Mouse (Mus musculus): ENCODE measurements around the gene Eid1. TPM values are rescaled to one million over a fixed set of nuclear protein-coding genes. Genes with fewer than 3 reads are reported as not detected.

The Eid1 gene
- total RNA-seq, 2 experiments from 2014 or later = 264 to 282 TPM

- DNase-seq = no peak
These were observed 2.0 kb upstream of the Eid1 start for GRCm38 (mm10) chr2:125670846-125671245.

GRCm38 (mm10) chr2:125672568-125672956 lies 333 bp upstream of the Eid1 start:
- DNase-seq = peak in 1 of 2 experiments; percentile 30

DNA sequence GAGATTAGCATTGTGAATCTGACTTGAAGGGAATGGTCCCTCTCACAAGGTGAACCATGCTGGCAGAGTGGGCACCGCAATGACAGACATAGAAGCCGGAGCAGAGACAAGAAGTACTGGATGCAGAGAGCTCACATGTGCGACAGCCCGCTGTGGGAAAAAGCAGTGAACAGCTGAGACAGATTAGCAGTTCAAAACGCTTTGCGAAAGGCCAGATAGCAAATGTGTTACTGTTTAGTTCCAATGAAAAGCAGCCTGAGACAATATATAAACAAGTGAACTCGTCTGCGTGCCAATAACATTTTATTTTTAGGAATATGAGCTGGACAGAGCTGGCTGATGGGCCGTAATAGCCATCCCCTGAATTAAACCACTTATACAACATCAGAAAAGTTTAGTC lies 8.9 kb downstream of the Eid1 start:
- no peak for DNase-seq

DNA sequence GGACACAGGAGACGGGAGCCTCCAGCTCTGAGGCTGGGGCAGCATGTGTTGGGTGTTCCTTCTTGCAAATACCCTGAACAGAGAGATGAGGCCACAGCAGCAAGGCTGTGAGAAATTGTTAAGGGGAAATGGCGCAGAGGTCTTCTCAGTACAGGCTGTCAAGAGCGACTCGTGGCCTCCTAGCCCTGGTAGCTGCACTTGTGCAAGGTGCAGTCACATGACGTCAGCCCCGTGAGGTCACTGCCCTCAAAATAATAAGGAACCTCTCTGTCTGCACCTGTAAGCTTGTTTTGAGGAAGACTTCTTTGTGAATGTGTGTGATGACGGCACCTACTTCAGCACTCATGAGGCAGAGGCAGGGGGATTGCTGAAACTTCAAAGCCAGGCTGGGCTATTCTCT lies 11.0 kb downstream of the Eid1 start:
- DNase-seq = no peak

DNA sequence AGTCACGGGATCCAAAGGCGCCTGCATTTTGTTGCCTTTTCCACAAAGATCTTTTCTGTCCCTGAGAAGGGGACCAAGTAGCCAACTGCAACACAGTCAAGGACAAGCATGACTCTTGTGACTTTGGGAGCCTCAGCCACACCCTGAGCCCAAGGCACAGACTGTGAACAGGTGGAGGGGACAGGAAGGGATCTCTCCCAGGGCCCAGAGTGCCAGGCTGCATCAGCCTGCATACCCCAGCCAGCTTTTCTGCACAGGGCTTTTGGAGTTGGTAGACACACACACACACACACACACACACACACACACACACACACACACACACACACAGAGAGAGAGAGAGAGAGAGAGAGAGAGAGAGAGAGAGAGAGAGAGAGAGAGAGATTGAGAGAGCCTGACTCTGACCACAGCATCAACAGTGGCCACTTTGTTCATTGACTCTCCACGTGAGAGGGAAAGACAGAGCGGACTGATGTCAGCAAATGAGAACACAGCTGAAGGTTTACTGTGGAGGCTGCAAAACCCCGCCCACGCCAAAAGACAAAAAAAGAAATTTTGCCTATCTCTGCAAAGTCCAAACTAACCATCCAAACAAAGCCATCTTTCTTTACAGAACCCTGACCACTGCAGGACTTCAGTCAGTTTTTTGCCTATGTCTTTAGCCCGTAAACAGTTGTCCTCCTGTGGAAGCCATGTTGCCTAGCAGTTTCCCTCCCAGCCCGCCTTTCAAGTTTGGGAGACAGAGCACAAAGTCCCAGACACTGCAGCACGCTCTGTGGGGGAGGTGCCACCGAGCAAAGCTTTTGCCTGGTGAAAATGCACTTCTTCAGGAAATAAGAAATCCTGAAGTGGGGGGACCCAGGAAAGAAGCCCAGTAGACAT lies 11.9 kb downstream of the Eid1 start:
- no peak for DNase-seq

DNA sequence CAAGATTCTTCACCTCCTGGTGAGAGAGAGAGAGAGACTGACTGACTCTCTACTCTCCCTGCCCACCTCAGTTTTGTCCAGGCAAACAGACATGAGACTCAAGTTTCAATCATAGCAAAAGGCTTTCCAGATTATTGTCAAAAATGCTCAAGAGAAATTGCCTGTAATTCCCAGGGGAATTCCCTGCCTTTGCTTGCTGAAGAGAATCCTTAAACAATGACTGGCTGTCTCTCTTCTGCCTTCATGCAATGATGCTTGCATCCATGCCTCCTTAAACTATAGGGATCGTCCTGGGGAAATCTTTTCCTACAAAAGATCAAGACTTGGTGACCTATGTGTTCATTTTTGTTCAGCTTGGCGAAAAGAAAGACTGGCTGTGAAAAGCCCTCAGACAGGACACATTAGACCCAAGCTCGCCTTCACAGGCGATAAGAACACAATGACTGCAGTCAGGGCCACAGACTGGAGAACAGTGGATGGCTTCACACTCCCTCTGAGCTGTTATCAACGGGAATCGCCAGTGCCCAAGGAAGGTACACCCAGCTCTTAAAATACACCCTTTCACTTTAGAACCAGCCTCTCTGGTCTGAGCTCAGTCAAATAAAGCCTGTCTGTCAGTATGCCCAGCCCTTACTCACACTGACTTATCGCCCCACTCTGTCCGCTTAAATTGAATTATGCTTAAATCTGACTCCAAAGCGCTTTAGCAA lies 12.7 kb downstream of the Eid1 start:
- DNase-seq = no peak

GRCm38 (mm10) chr2:125692010-125692409 lies 19.1 kb downstream of the Eid1 start:
- DNase-seq = no peak

DNA sequence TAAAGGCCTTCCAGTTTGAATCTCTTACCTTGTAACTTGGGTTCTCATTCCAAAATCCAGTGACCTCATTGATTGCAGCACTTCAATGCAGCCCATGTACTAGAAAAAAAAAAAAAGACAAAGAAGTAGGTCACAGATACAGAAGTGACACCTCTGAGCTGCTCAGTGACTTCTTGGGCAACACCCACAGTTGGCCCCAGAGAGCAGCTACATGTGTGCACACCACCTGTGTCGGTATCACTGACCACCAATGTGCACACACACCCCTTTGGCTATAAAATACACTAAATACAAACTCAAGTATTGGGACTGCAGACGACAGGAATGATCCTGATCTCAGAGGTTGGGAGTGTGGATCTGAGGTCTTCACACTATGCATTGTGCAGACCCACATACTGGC lies 21.9 kb downstream of the Eid1 start:
- no peak for DNase-seq

DNA sequence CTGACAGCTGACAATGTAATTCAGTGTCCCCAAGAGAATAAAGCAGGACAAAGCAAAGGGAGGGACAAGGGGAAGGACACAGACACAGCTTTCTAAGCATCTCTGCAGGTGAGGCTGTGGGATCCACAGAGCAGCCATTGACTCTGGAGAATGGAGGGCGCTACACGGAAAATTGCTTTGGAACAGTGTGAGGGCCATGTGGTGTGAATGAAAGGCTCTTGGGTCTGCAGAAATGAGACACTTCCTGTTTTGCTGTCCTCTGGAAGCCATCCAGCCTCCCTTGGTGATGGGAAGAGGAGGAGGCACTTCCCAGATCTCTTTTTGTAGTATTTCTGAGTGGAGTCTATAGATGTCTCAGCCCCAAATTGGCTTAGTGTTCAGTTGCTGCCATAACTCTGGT lies 23.3 kb downstream of the Eid1 start:
- DNase-seq = no peak

DNA sequence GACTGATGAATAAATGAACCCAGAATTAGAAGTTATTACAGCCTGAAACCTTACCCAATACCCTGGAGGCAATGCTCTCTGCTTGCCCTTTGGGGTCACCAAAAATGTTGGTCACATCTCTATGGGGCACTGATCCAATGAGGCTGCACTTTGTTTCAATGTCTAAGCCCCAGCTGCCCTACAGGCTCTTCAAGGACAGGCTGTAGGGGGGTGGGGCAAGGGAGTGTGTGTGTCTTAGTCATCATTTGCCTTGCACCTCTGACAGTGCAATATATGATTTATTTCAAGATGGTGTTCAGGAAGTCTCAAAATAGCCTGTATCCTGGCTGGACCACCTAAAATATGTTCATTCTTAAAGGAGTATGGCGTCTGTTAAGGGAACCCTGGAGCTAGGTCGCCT lies 28.7 kb downstream of the Eid1 start:
- no peak for DNase-seq

- no peak for DNase-seq
These were observed 30.0 kb downstream of the Eid1 start for GRCm38 (mm10) chr2:125702851-125703250.

DNA sequence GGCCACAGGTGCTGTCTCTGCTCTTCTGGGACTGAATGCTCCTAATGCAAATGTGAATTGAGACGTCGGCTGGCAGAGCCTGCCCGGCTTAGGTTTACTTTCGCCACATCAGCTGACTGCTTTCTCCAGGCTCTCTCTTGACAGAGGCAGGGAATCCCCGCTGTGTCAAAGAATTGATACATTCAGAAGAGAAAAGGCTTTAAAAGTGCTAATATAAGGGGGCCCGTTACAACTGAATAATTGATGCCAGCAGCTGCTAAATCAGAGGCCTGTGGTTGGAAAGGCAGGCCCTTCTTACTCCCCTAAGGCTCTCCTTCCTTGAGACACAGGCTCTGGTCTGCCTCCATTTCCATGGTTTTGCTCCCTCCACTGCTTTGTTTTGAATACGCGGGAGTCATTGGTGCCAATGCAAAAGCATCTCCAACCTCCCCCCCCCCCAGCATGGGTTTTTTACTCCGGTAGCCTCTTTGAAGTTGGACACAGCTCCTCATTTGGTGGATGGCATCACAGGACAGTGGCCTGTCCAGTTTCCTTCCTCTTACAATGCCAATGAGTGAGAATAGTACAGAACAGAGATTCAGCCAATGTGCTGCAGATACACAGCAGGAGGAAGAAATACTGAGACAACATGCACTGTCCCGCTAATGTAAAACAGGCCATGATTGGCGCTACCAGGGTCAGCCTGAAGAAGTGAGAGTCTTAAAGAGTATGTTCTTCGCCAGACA lies 32.2 kb downstream of the Eid1 start:
- DNase-seq = no peak

GRCm38 (mm10) chr2:125706510-125706921 lies 33.6 kb downstream of the Eid1 start:
- no peak for DNase-seq

DNA sequence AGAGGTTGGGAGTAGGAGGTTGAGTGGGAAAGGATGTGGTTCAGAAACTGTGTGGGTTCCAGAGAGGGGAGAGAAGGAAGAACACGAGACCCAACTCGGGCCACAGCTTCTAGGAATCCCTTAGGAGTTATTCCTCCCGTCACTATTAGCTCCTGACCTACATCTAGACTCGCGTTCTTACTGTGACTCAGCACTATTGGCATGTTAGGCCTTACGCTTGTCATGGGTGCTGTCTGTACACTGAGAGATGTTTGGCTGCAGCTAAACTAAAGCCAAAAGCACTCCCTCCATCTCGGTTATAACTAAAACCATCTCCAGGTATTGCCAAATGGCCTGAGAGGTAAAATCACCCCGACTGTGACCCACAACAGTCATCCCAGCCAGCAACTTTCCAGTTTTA lies 43.7 kb downstream of the Eid1 start:
- DNase-seq = no peak

DNA sequence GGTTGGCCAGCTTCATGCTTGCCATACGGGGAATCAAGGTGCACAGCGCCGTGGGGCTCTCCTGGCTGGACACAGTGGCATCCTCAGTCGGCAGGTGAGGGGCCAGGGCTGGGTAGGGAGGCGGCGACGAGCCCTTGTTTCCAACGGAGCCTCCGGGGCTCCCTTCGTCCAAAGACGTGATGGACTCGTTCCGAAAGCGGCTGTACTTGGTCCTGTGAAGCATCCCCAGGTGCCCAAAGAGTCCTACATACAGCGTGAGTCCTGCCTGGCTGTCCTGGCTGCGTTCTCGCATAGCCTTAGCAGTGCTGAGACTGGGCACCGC lies 50.2 kb downstream of the Eid1 start:
- no peak for DNase-seq

- peak; percentile 29 to 54 for DNase-seq
These were observed 50.7 kb downstream of the Eid1 start for GRCm38 (mm10) chr2:125723408-125724085.

DNA sequence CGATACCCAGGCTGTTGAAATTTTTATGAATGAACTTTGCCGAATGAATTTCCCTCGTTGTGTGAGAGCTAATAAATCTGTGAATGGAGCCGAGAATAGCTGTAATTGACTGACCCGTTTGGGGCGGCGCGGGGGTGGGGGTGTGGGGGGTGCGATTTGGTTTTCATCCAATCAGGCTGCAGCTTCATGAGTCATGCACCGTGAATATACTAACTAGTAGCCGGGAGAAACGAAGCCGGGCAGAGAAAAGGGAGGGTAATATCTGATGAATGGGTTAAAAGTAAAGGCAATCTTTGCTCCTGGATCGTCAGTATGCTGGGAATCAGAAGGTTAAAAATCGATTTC lies 51.2 kb downstream of the Eid1 start, which contains the start of gene Shc4:
Shc4 (minus strand) TSS at position 63 of the 345 bp plus-strand sequence.
- DNase-seq = no peak

Other genes with a start within 250 kb of the Eid1 start
- under 1 TPM; 0.27 to 0.56 TPM for gene Gm9913, start 168.0 kb upstream of the Eid1 start, total RNA-seq (2021)
- gene Fbn1, start 165.1 kb upstream of the Eid1 start, total RNA-seq (2021) = 10 to 100 TPM in 1 of 2 experiments, 1 to 10 TPM in 1; 7.6 to 10.4 TPM
- 1 to 10 TPM; 3.5 to 4.1 TPM for gene Cep152, start 48.0 kb upstream of the Eid1 start, total RNA-seq (2021)
- 1 to 10 TPM; 4.9 to 5.3 TPM for gene Shc4, start 51.1 kb downstream of the Eid1 start, total RNA-seq (2021)
- gene Secisbp2l, start 109.8 kb downstream of the Eid1 start, total RNA-seq (2021) = 100 to 1,000 TPM; 102 to 104 TPM
- gene Galk2, start 186.0 kb downstream of the Eid1 start, total RNA-seq (2021) = 10 to 100 TPM; 27.4 to 29.8 TPM
- 100 to 1,000 TPM; 102 to 115 TPM for gene Cops2, start 186.0 kb downstream of the Eid1 start, total RNA-seq (2021)